Mouse (Mus musculus): ENCODE data around the gene Mrpl9. TPM values are rescaled to one million over a fixed set of nuclear protein-coding genes. Genes with fewer than 3 reads are reported as not detected.

Mrpl9 gene
- polyA plus RNA-seq, 1 experiment: 4.7 TPM

- Histone ChIP-seq H3K4me1 (ENCODE audit: control insufficient read depth) (peaks cover 12% of the 10 kb centered on the region), H3K4me3 (replicated peaks) (peak overlapping the region; percentile 63), H3K9me3 (ENCODE audit: control insufficient read depth, low read length) (peaks cover 4% of the 10 kb centered on the region; the same call in 1 of the 2 replicates), H3K36me3 (ENCODE audit: control insufficient read depth) (no peaks in the 10 kb centered on the region), H3K27me3 (ENCODE audit: control insufficient read depth) (peaks cover 14% of the 10 kb centered on the region)
- TF ChIP-seq GATA1 (IDR thresholded peaks at IDR 0.05; ENCODE audit: low read length) (no peak), TAL1 (IDR thresholded peaks at IDR 0.05; ENCODE audit: low read length) (no peak)
These were observed 30.6 kb upstream of the Mrpl9 start for GRCm38 (mm10) chr3:94412530-94412929.

DNA sequence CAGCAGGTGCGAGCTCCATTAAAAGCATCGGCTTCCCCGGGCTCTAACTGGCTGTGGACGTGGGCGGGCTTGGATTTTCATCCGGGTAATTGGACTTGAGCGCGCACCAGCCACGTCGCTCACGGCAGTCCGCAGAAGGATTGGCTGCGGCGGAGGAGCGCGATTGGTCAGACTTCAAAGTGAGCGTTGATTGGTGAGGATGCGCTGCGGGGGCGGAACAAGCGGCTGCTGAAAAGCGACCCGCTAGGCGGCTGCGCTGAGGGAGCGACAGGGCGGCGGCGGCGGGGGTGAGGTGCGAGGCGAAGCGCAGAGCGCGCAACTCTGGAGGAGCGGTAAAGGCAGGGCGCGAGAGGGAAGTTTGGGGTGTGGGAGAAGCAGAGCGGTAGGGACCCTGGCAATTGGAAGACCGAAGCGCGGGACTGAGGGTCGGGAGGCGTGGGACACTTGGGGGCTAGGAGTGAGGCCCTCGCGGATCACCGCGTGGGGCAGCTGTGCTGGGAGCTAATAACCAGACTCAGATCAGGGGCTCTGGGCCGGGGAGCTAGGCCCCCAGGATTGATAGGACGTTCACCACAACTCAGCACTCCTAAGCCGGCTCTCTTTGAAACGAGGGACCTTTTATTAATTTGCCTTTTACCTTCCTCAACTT is 30.0 kb upstream of the Mrpl9 start, which contains the start of gene Tdrkh:
Gene Tdrkh, plus strand, starts transcription at position 243 of the 649 bp plus-strand sequence.
- peak within 1 kb of the TSS; percentile 63 for H3K4me3 ChIP-seq (replicated peaks)
- H3K9me3 ChIP-seq (ENCODE audit: control insufficient read depth, low read length): peaks cover 4% of the 10 kb centered on the region; the same call in 1 of the 2 replicates
- H3K4me1 ChIP-seq (ENCODE audit: control insufficient read depth): peaks cover 12% of the 10 kb centered on the region
- peaks cover 14% of the 10 kb centered on the region for H3K27me3 ChIP-seq (ENCODE audit: control insufficient read depth)
- TF ChIP-seq GATA1 (IDR thresholded peaks at IDR 0.05; ENCODE audit: low read length) (no peak), TAL1 (IDR thresholded peaks at IDR 0.05; ENCODE audit: low read length) (no peak)
- no peaks in the 10 kb centered on the region for H3K36me3 ChIP-seq (ENCODE audit: control insufficient read depth)

GRCm38 (mm10) chr3:94430980-94431379 is 12.1 kb upstream of the Mrpl9 start:
- TF ChIP-seq TAL1 (IDR thresholded peaks at IDR 0.05; ENCODE audit: low read length): no peak
- no peak for TF ChIP-seq GATA1 (IDR thresholded peaks at IDR 0.05; ENCODE audit: low read length)

GRCm38 (mm10) chr3:94434305-94434704 is 8.8 kb upstream of the Mrpl9 start:
- Histone ChIP-seq H3K36me3 (ENCODE audit: control insufficient read depth) (no peaks in the 10 kb centered on the region), H3K27me3 (ENCODE audit: control insufficient read depth) (no peaks in the 10 kb centered on the region)
- TF ChIP-seq GATA1 (IDR thresholded peaks at IDR 0.05; ENCODE audit: low read length) (no peak), TAL1 (IDR thresholded peaks at IDR 0.05; ENCODE audit: low read length) (no peak)

More at GRCm38 (mm10) chr3:94430980-94431379, 12.1 kb upstream of the Mrpl9 start:
- H3K4me1 ChIP-seq (ENCODE audit: control insufficient read depth): no peaks in the 10 kb centered on the region
- no peaks in the 10 kb centered on the region for H3K27me3 ChIP-seq (ENCODE audit: control insufficient read depth)
- no peaks in the 10 kb centered on the region for H3K36me3 ChIP-seq (ENCODE audit: control insufficient read depth)
- no peak overlapping the region for H3K4me3 ChIP-seq (replicated peaks)
- no peaks in the 10 kb centered on the region for H3K9me3 ChIP-seq (ENCODE audit: control insufficient read depth, low read length)

DNA sequence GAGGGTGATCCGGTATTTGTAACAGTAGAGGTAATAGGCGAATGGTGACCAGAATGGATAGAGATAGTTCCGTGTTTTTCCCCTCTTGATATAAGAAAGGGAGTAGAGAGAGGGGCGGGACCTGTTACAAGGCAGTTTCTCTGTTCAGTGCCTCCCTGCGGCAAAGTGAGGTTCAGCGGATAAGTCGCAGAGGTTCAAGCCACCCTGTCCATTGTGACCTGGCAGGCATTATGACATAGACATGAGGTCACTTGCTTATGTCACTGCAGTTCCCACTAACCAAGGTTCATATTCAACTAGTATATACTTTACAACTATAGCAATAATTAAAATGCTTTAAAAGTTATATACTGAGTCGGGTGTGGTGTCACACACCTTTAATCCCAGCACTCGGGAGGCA is 6.7 kb upstream of the Mrpl9 start:
- Histone ChIP-seq H3K4me1 (ENCODE audit: control insufficient read depth) (no peaks in the 10 kb centered on the region), H3K27me3 (ENCODE audit: control insufficient read depth) (peaks cover 16% of the 10 kb centered on the region), H3K36me3 (ENCODE audit: control insufficient read depth) (no peaks in the 10 kb centered on the region), H3K9me3 (ENCODE audit: control insufficient read depth, low read length) (no peaks in the 10 kb centered on the region), H3K4me3 (replicated peaks) (no peak overlapping the region)
- TF ChIP-seq TAL1 (IDR thresholded peaks at IDR 0.05; ENCODE audit: low read length): no peak
- TF ChIP-seq GATA1 (IDR thresholded peaks at IDR 0.05; ENCODE audit: low read length): no peak

More at GRCm38 (mm10) chr3:94434305-94434704, 8.8 kb upstream of the Mrpl9 start:
- Histone ChIP-seq H3K4me3 (replicated peaks) (no peak overlapping the region), H3K4me1 (ENCODE audit: control insufficient read depth) (no peaks in the 10 kb centered on the region), H3K9me3 (ENCODE audit: control insufficient read depth, low read length) (no peaks in the 10 kb centered on the region)

DNA sequence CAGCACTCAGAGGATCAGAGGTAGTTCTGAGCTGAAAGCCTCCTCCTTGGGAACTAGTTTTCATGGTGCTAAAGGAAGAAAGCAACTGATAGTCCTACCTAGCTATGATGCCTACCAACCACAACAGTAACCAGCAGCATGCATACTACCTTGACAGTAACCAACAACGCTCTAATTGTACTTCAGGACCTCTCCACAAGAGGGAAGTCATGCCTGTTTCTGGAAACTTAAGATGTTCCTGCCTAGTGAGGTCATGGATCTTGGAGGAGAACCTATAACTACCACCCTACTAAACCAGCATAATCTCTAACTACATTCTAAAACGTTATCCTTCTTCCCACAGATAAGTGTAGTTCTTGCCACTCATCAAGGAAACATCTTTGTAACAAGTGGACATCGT is 1.9 kb upstream of the Mrpl9 start:
- Histone ChIP-seq H3K36me3 (ENCODE audit: control insufficient read depth) (peaks cover 19% of the 10 kb centered on the region), H3K9me3 (ENCODE audit: control insufficient read depth, low read length) (no peaks in the 10 kb centered on the region), H3K4me1 (ENCODE audit: control insufficient read depth) (peaks cover 18% of the 10 kb centered on the region), H3K4me3 (replicated peaks) (no peak overlapping the region), H3K27me3 (ENCODE audit: control insufficient read depth) (peaks cover 19% of the 10 kb centered on the region)
- no peak for TF ChIP-seq GATA1 (IDR thresholded peaks at IDR 0.05; ENCODE audit: low read length)
- no peak for TF ChIP-seq TAL1 (IDR thresholded peaks at IDR 0.05; ENCODE audit: low read length)

GRCm38 (mm10) chr3:94443597-94443964 is 463 bp downstream of the Mrpl9 start, which contains the start of gene Oaz3:
Gene Oaz3, minus strand, starts transcription at chr3:94443915.
- peaks cover 42% of the 10 kb centered on the region for H3K36me3 ChIP-seq (ENCODE audit: control insufficient read depth)
- no peaks in the 10 kb centered on the region for H3K9me3 ChIP-seq (ENCODE audit: control insufficient read depth, low read length)
- peaks cover 18% of the 10 kb centered on the region for H3K4me1 ChIP-seq (ENCODE audit: control insufficient read depth)
- TF ChIP-seq GATA1 (IDR thresholded peaks at IDR 0.05; ENCODE audit: low read length) (no peak), TAL1 (IDR thresholded peaks at IDR 0.05; ENCODE audit: low read length) (no peak)
- H3K27me3 ChIP-seq (ENCODE audit: control insufficient read depth): peaks cover 19% of the 10 kb centered on the region
- H3K4me3 ChIP-seq (replicated peaks): peak within 1 kb of the TSS; percentile 100

DNA sequence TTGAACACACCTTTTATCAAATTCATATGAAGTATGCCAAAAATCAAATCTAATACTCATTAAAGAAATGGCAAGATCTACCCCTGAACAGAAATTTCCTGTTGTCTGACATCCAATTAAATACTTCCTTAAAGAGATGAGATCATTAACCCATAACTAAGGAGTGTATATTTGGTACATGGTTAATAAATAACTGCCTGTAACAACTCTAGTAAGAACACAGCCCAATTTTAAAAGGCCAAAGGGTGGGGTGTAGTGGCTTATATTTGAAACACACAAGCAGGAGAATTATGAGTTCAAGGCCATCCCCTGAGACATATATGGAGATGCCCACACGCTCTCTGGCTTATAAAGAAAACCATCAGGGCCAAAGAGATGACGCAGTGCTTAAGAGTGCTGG is 6.3 kb downstream of the Mrpl9 start:
- Histone ChIP-seq H3K4me1 (ENCODE audit: control insufficient read depth) (peaks cover 8% of the 10 kb centered on the region), H3K9me3 (ENCODE audit: control insufficient read depth, low read length) (no peaks in the 10 kb centered on the region), H3K27me3 (ENCODE audit: control insufficient read depth) (no peaks in the 10 kb centered on the region), H3K36me3 (ENCODE audit: control insufficient read depth) (peaks cover 65% of the 10 kb centered on the region), H3K4me3 (replicated peaks) (no peak overlapping the region)
- no peak for TF ChIP-seq GATA1 (IDR thresholded peaks at IDR 0.05; ENCODE audit: low read length)
- no peak for TF ChIP-seq TAL1 (IDR thresholded peaks at IDR 0.05; ENCODE audit: low read length)

GRCm38 (mm10) chr3:94456529-94457000 is 13.4 kb downstream of the Mrpl9 start:
- Histone ChIP-seq H3K36me3 (ENCODE audit: control insufficient read depth) (peaks cover 2% of the 10 kb centered on the region; the same call in 1 of the 2 replicates), H3K4me1 (ENCODE audit: control insufficient read depth) (peaks cover 4% of the 10 kb centered on the region), H3K4me3 (replicated peaks) (peak overlapping the region; percentile 17), H3K9me3 (ENCODE audit: control insufficient read depth, low read length) (peaks cover 3% of the 10 kb centered on the region; the same call in 1 of the 2 replicates), H3K27me3 (ENCODE audit: control insufficient read depth) (no peaks in the 10 kb centered on the region)
- TF ChIP-seq TAL1 (IDR thresholded peaks at IDR 0.05; ENCODE audit: low read length): no peak
- TF ChIP-seq GATA1 (IDR thresholded peaks at IDR 0.05; ENCODE audit: low read length): no peak

All from erythroblast, embryonic 14.5 days (primary cell).